Mouse (Mus musculus) limb, embryonic 10.5 days (tissue): Measurements from ENCODE around the gene Rwdd2a. TPM values are rescaled to one million over a fixed set of nuclear protein-coding genes. Genes with fewer than 3 reads are reported as not detected.

Experiments
- DNase-seq: peaks from one replicate; pipeline ENCODE4 v3.0.0-alpha.2; 2017; ENCODE audit warnings: low spot score
- H3K27ac ChIP-seq: fragments of 300-500 bp; sonication (generic); 2 replicates; pipeline ENCODE4 v1.5.1; 2016; ENCODE audit warnings: mild to moderate bottlenecking
- H3K27me3 ChIP-seq: fragments of 300-500 bp; sonication (generic); 2 replicates; pipeline ENCODE4 v1.6.1; 2016; ENCODE audit warnings: low read depth, mild to moderate bottlenecking; ENCODE audit not compliant: poor library complexity, severe bottlenecking
- H3K36me3 ChIP-seq: fragments of 300-500 bp; sonication (generic); 2 replicates; pipeline ENCODE4 v1.6.1; 2016; ENCODE audit warnings: mild to moderate bottlenecking, moderate library complexity
- H3K4me1 ChIP-seq: fragments of 300-500 bp; sonication (generic); 2 replicates; pipeline ENCODE4 v1.6.1; 2016
- H3K4me3 ChIP-seq: fragments of 300-500 bp; sonication (generic); 2 replicates; pipeline ENCODE4 v1.5.1; 2016; ENCODE audit warnings: mild to moderate bottlenecking, moderate library complexity
- H3K9me3 ChIP-seq: fragments of 300-500 bp; sonication (generic); replicated peaks from 2 replicates; pipeline ENCODE4 v1.6.1; 2016; ENCODE audit warnings: mild to moderate bottlenecking
- WGBS: fragments of 180-500 bp; shearing (Covaris S2); methylation state at CpG from one replicate; pipeline ENCODE4 v1.1.7; 2016; 5-methylcytosine and 5-hydroxymethylcytosine counted together
- polyA plus RNA-seq: library from polyadenylated mRNA; unstranded; fragments of >200 nt; fragmentation: Nextera tagmentation; extraction: Ambion mirVana; gene quantifications from 2 replicates; pipeline ENCODE4 v1.2.1, GENCODE M21; 2016

Rwdd2a gene
- polyA plus RNA-seq, 1 experiment from 2014 or later, result 2.6 TPM

DNA sequence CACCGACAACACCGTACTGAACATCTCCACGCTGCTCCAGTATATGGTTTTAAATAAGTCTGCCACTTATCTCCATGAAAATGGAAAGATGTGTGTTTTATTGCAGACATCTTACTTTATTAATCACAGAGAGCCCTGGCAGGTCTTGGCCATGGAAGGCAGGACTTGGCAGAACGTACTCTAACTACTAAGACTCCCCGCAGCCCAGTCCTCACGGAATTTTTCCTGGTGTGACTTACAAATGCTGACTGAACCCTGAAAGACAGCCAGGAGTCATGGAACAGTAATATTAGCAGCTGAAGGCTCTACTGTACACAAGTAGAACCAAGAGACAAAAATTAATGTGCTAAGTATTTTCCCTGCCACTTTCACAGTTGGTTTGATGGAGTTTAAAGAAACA, 34.0 kb downstream of the Rwdd2a start:
- H3K4me1 ChIP-seq, result no peaks in the 10 kb centered on the region
- no peaks in the 10 kb centered on the region for H3K27me3 ChIP-seq
- no peak overlapping the region for H3K4me3 ChIP-seq
- DNase-seq, result no peak
- H3K27ac ChIP-seq, result no peak overlapping the region
- no peaks in the 10 kb centered on the region for H3K9me3 ChIP-seq
- H3K36me3 ChIP-seq, result no peaks in the 10 kb centered on the region
- WGBS, result 92% methylated on average over 6 of the region's 6 CpGs

DNA sequence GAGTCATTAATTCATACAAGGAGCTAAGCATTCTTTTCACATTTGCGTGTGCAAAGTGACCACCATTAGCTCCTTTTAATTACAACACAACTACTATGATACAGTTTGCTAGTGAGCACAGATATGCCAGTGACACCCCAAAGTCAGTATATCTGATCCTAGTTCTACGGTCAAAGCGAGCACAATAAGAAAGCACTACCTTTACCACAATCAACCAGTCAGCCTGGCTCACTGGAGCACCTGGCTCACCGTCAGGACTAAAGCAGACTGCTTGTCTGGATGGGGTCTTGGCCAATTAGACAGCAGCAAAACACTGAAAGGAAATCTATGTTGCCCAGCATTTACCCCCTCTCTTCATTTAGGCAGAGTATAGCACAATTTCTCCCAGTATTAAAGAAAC, 40.3 kb downstream of the Rwdd2a start:
- Histone ChIP-seq H3K27ac (no peak overlapping the region), H3K27me3 (no peaks in the 10 kb centered on the region), H3K4me3 (no peak overlapping the region), H3K36me3 (no peaks in the 10 kb centered on the region), H3K4me1 (no peaks in the 10 kb centered on the region), H3K9me3 (no peaks in the 10 kb centered on the region)
- no peak for DNase-seq
- 94% methylated on average over 4 of the region's 4 CpGs for WGBS

DNA sequence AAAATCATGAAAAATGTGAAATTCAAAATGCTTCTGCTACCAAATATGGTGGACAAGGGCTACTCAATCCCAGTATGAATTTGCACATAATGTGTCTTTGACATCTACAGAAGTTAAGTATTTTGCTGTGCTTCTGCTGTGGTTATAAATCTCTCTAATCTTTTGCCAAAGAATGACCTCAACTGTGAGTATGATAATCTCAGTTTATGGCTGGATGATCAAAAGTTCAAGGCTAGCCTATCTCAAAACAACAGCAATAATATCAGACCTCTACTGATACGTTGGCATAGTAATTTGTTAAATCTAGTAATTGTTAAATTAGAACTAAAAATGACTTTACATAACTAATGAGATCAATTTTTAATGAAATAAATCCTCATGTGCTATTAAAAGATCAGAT, 44.0 kb downstream of the Rwdd2a start:
- no peaks in the 10 kb centered on the region for H3K36me3 ChIP-seq
- no peak overlapping the region for H3K4me3 ChIP-seq
- no peaks in the 10 kb centered on the region for H3K27me3 ChIP-seq
- H3K27ac ChIP-seq, result no peak overlapping the region
- H3K9me3 ChIP-seq, result no peaks in the 10 kb centered on the region
- WGBS, result 86% methylated on average over 1 of the region's 1 CpGs
- DNase-seq, result no peak
- no peaks in the 10 kb centered on the region for H3K4me1 ChIP-seq

DNA sequence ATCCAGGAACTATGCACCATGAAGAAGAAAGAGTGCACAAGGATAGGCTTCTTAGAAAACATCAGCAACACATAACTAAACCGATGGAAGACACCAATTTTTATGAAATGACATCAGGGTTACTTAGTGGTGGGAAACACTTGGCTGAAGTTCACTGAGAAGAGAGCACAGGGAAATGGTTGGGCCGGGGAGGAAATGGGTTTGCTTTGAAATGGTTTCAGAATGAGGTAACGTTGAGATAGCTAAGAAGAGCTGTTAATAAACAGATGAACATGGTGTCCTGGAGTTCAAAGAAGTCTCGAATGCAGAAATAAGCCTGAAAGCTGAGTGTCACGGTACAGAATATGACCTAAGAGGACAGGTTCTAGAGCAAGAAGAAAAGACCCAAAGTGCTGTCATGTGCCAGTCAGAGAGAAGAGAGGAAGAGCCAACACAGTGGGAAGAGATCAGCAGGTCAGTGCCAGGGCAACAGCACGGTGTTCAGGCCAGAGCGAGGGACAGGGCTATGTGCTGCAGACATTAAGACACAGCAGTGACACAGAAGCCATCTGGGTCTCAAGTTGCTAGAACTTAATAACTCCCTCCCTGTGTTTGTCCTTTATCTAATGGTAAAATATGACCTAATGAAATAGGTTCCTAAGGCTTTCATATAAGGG, 46.2 kb downstream of the Rwdd2a start:
- H3K9me3 ChIP-seq, result no peaks in the 10 kb centered on the region
- no peaks in the 10 kb centered on the region for H3K27me3 ChIP-seq
- no peaks in the 10 kb centered on the region for H3K4me1 ChIP-seq
- H3K36me3 ChIP-seq, result no peaks in the 10 kb centered on the region
- WGBS, result 83% methylated on average over 7 of the region's 7 CpGs
- DNase-seq, result no peak
- no peak overlapping the region for H3K27ac ChIP-seq
- H3K4me3 ChIP-seq, result no peak overlapping the region

GRCm38 (mm10) chr9:86619341-86620139, 47.7 kb downstream of the Rwdd2a start:
- Histone ChIP-seq H3K4me3 (no peak overlapping the region), H3K27me3 (no peaks in the 10 kb centered on the region), H3K36me3 (no peaks in the 10 kb centered on the region), H3K9me3 (no peaks in the 10 kb centered on the region), H3K4me1 (no peaks in the 10 kb centered on the region), H3K27ac (no peak overlapping the region)
- DNase-seq, result no peak
- WGBS, result 92% methylated on average over 10 of the region's 10 CpGs

- DNase-seq, result no peak
These were observed 50.3 kb downstream of the Rwdd2a start for GRCm38 (mm10) chr9:86622062-86622461.

DNA sequence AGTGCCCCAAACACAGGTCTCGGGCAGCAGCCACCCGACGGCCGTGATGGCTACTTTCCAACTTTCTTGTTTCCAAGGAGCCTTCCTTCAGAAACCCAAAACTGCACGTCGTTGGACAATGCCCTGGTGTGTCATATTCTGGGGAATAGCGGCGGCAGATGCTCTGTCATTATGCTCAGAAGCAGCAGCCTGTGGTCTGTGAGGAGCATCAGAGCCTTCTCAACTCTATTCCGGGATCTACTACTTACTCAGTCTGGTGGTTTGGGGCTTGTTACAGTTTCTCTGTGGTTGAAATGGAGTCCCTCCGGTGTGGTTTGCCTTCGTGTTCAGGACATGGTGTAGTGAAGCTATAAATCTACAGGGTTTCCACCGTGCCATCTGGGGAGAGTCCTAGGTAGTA, 52.2 kb downstream of the Rwdd2a start:
- 92% methylated on average over 12 of the region's 12 CpGs for WGBS
- Histone ChIP-seq H3K27ac (no peak overlapping the region), H3K9me3 (no peaks in the 10 kb centered on the region), H3K4me1 (no peaks in the 10 kb centered on the region), H3K27me3 (no peaks in the 10 kb centered on the region), H3K4me3 (no peak overlapping the region), H3K36me3 (no peaks in the 10 kb centered on the region)
- no peak for DNase-seq

More at GRCm38 (mm10) chr9:86622062-86622461, 50.3 kb downstream of the Rwdd2a start:
- Histone ChIP-seq H3K27ac (no peak overlapping the region), H3K27me3 (no peaks in the 10 kb centered on the region), H3K9me3 (no peaks in the 10 kb centered on the region), H3K36me3 (no peaks in the 10 kb centered on the region), H3K4me3 (no peak overlapping the region), H3K4me1 (no peaks in the 10 kb centered on the region)
- 83% methylated on average over 2 of the region's 2 CpGs for WGBS

Other genes with a start within 250 kb of the Rwdd2a start
- gene Ube2cbp, start 107.0 kb upstream of the Rwdd2a start, polyA plus RNA-seq, result 6.8 and 7.8 TPM in 2 replicates
- gene Dop1a, start 104.8 kb upstream of the Rwdd2a start, polyA plus RNA-seq, result 8.4 and 10.6 TPM in 2 replicates
- gene Pgm3, start 149 bp upstream of the Rwdd2a start, polyA plus RNA-seq, result 34.2 and 37.2 TPM in 2 replicates
- 6.2 and 9.4 TPM in 2 replicates for gene Me1, start 124.0 kb downstream of the Rwdd2a start, polyA plus RNA-seq
- 1.8 and 2.3 TPM in 2 replicates for gene Prss35, start 171.7 kb downstream of the Rwdd2a start, polyA plus RNA-seq